ENCODE assay signal across 13 mouse cellular contexts in the genomic region with DNA sequence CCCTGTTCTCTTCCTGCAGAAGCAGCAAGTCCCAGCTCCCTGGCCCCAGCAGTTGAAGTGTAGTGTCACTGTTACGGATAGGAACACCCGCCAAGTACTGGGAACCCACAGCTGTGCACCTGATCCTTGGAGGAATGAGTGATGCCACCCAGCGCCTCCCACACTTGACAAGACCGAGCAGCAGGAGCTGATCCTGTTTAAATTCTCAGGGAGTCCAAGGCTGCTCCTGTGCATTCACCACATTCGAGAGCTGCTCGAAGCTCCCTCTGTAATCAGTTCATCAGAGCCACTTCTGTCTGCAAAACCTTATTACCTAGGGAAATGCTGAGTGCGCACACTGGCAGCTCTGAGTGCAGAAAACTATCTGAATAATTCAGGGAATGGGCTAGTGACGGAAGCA.
DNase-seq lines count a peak whose midpoint lies in the region; ATAC-seq and TF ChIP-seq lines count a peak whose summit lies in the region.
"Had no signal": no experiment of that assay in that cellular context is flagged by ENCODE, and none has a peak within 500 bp of the region (broad histone marks: within the 10 kb centered on the region; RNA-seq: fewer than 3 reads in every experiment).

No protein-coding gene starts in this region.

- no peaks in the 10 kb centered on the region for H3K27me3 ChIP-seq in intestine, embryonic 14.5 days (replicated peaks; ENCODE audit: control insufficient read depth, insufficient read depth, low read length)
- no peaks in the 10 kb centered on the region for H3K27me3 ChIP-seq in intestine, postnatal 0 days (replicated peaks; ENCODE audit: control insufficient read depth, insufficient read depth, low read length)
- H3K27me3 ChIP-seq in intestine, embryonic 16.5 days (replicated peaks; ENCODE audit: control insufficient read depth, insufficient read depth, low read length) = no peaks in the 10 kb centered on the region
- H3K27me3 ChIP-seq: limb, embryonic 13.5 days had no signal

- H3K9ac ChIP-seq in intestine, embryonic 14.5 days (ENCODE audit: low read length) = no peak overlapping the region
- no peak overlapping the region for H3K9ac ChIP-seq in intestine, postnatal 0 days (ENCODE audit: low read depth, low read length)
- H3K9ac ChIP-seq in intestine, embryonic 16.5 days (ENCODE audit: low read depth, low read length) = no peak overlapping the region
- H3K9ac ChIP-seq: limb, embryonic 13.5 days had no signal

- ATAC-seq in intestine, embryonic 14.5 days (replicated peaks; ENCODE audit: low FRiP score, low TSS enrichment, low read depth) = peak; percentile 20; the same call in 1 of the 2 replicates
- no peak for ATAC-seq in intestine, postnatal 0 days
- ATAC-seq in intestine, embryonic 16.5 days = 0 out of 2 replicates have a peak, but pooled peaks have one; percentile 27

- no peak overlapping the region for H3K4me3 ChIP-seq in intestine, embryonic 14.5 days (ENCODE audit: low read depth, low read length)
- no peak overlapping the region for H3K4me3 ChIP-seq in intestine, postnatal 0 days (ENCODE audit: low read depth, low read length)
- no peak overlapping the region for H3K4me3 ChIP-seq in intestine, embryonic 16.5 days (ENCODE audit: low read length)
- H3K4me3 ChIP-seq: limb, embryonic 13.5 days had no signal

- no peak for TF ChIP-seq CTCF in intestine, postnatal 0 days (IDR thresholded peaks at IDR 0.05; ENCODE audit: low read depth)

- H3K36me3 ChIP-seq in intestine, embryonic 14.5 days (ENCODE audit: control insufficient read depth, insufficient read depth, low read length) = no peaks in the 10 kb centered on the region
- H3K36me3 ChIP-seq in intestine, postnatal 0 days (ENCODE audit: control insufficient read depth, insufficient read depth) = no peaks in the 10 kb centered on the region
- no peaks in the 10 kb centered on the region for H3K36me3 ChIP-seq in intestine, embryonic 16.5 days (ENCODE audit: control insufficient read depth, insufficient read depth, low read length)
- H3K36me3 ChIP-seq: limb, embryonic 13.5 days had no signal

- H3K4me1 ChIP-seq in intestine, embryonic 14.5 days (replicated peaks; ENCODE audit: control insufficient read depth, insufficient read depth, low read length) = 0 out of 2 replicates have a peak, but pooled peaks cover 6% of the 10 kb centered on the region
- peaks cover 4% of the 10 kb centered on the region; the same call in 1 of the 2 replicates for H3K4me1 ChIP-seq in intestine, postnatal 0 days (replicated peaks; ENCODE audit: control insufficient read depth, insufficient read depth, low read length)
- H3K4me1 ChIP-seq in intestine, embryonic 16.5 days (ENCODE audit: control insufficient read depth, insufficient read depth, low read length) = peaks cover 10% of the 10 kb centered on the region

- H3K4me2 ChIP-seq in intestine, embryonic 14.5 days (ENCODE audit: low read length) = no peak overlapping the region
- H3K4me2 ChIP-seq in intestine, postnatal 0 days (replicated peaks; ENCODE audit: low read depth) = no peak overlapping the region
- H3K4me2 ChIP-seq in intestine, embryonic 16.5 days (ENCODE audit: low read depth, low read length) = no peak overlapping the region
- H3K4me2 ChIP-seq: limb, embryonic 13.5 days had no signal

- 63% methylated on average over 8 of the region's 8 CpGs for WGBS in intestine, embryonic 14.5 days
- 58% methylated on average over 8 of the region's 8 CpGs for WGBS in intestine, postnatal 0 days
- 51% methylated on average over 8 of the region's 8 CpGs for WGBS in intestine, embryonic 16.5 days

- DNase-seq in intestine, embryonic 14.5 days (ENCODE audit: low spot score) = no peak
- peak; percentile 49 for DNase-seq in retina, embryonic 14.5 days (ENCODE audit: low spot score)
- no peak for DNase-seq in retina, postnatal 1 day
- no peak for DNase-seq in urinary bladder, adult 18-20 months (ENCODE audit: low spot score in 2 of 2)
- DNase-seq in yolk sac, embryonic 10.5 days (ENCODE audit: low spot score) = no peak
- no peak for DNase-seq in layer of hippocampus, postnatal 14 days (ENCODE audit: low spot score in 2 of 2)
- DNase-seq: adrenal gland, postnatal 25 days; cerebellum, adult 18-20 months; heart, postnatal 4 days; kidney, postnatal 4 days had no signal

- no peaks in the 10 kb centered on the region for H3K9me3 ChIP-seq in intestine, embryonic 14.5 days (ENCODE audit: control insufficient read depth, low read length)
- no peaks in the 10 kb centered on the region for H3K9me3 ChIP-seq in intestine, postnatal 0 days (ENCODE audit: control insufficient read depth)
- no peaks in the 10 kb centered on the region for H3K9me3 ChIP-seq in intestine, embryonic 16.5 days (ENCODE audit: control insufficient read depth, low read length)
- H3K9me3 ChIP-seq: limb, embryonic 13.5 days had no signal

- no peak overlapping the region for H3K27ac ChIP-seq in intestine, embryonic 14.5 days (ENCODE audit: low read depth)
- H3K27ac ChIP-seq in intestine, postnatal 0 days (ENCODE audit: low read depth, low read length) = no peak overlapping the region
- no peak overlapping the region for H3K27ac ChIP-seq in intestine, embryonic 16.5 days (ENCODE audit: low read length)
- H3K27ac ChIP-seq: limb, embryonic 13.5 days had no signal
